Mouse (Mus musculus) C2C12 (cell line): ENCODE results near the gene Pter. TPM values are rescaled to one million over a fixed set of nuclear protein-coding genes. Genes with fewer than 3 reads are reported as not detected.

Source experiments
- H3K27me3 ChIP-seq: one replicate; pipeline ENCODE4 v1.6.1; 2011; ENCODE audit not compliant: control insufficient read depth, insufficient read depth, insufficient read length
- H3K36me3 ChIP-seq: one replicate; pipeline ENCODE4 v1.6.1; 2011; ENCODE audit not compliant: control insufficient read depth, insufficient read depth
- H3K4me3 ChIP-seq: one replicate; pipeline ENCODE4 v1.5.1; 2011; ENCODE audit warnings: mild to moderate bottlenecking, control low read depth; ENCODE audit not compliant: poor library complexity, insufficient read depth, severe bottlenecking
- H3K79me2 ChIP-seq: one replicate; pipeline ENCODE4 v1.6.1; 2011; ENCODE audit not compliant: control insufficient read depth, insufficient read depth
- H3K79me3 ChIP-seq: one replicate; pipeline ENCODE4 v1.6.1; 2011; ENCODE audit warnings: low read depth, control low read depth
- H3ac ChIP-seq: one replicate; pipeline ENCODE3; 2011; ENCODE audit warnings: low read depth; ENCODE audit not compliant: control insufficient read depth, insufficient read length
- CEBPB ChIP-seq: IDR thresholded peaks from one replicate; pipeline ENCODE4 v1.6.1; 2011; ENCODE audit warnings: low read depth, mild to moderate bottlenecking, control low read depth, moderate library complexity
- CTCF ChIP-seq: IDR thresholded peaks from one replicate; pipeline ENCODE4 v1.5.1; 2011; ENCODE audit not compliant: control insufficient read depth, insufficient read depth, insufficient read length
- FOSL1 ChIP-seq: IDR thresholded peaks from one replicate; pipeline ENCODE4 v1.8.0; 2011; ENCODE audit warnings: mild to moderate bottlenecking, low read length; ENCODE audit not compliant: poor library complexity, insufficient read depth, severe bottlenecking
- MAX ChIP-seq: IDR thresholded peaks from one replicate; pipeline ENCODE4 v1.6.1; 2011; ENCODE audit warnings: mild to moderate bottlenecking, control low read depth
- MYOD1 ChIP-seq: IDR thresholded peaks from one replicate; pipeline ENCODE4 v1.6.1; 2011; ENCODE audit warnings: low read depth; ENCODE audit not compliant: control insufficient read depth, insufficient read length
- MYOG ChIP-seq: IDR thresholded peaks from one replicate; pipeline ENCODE4 v1.6.1; 2011; ENCODE audit not compliant: control insufficient read depth, insufficient read length; ENCODE audit errors: extremely low read depth
- USF1 ChIP-seq: IDR thresholded peaks from one replicate; pipeline ENCODE4 v1.6.1; 2011; ENCODE audit warnings: low read depth, mild to moderate bottlenecking, control low read depth, moderate library complexity
- polyA plus RNA-seq: library from polyadenylated mRNA; unstranded; fragments of >200 nt; fragmentation: generic; extraction: Trizol; gene quantifications from one replicate; pipeline ENCODE4 v1.2.1, GENCODE M21; 2012; ENCODE audit warnings: missing spikeins

Pter gene
- polyA plus RNA-seq, 1 experiment = 2.7 TPM

DNA sequence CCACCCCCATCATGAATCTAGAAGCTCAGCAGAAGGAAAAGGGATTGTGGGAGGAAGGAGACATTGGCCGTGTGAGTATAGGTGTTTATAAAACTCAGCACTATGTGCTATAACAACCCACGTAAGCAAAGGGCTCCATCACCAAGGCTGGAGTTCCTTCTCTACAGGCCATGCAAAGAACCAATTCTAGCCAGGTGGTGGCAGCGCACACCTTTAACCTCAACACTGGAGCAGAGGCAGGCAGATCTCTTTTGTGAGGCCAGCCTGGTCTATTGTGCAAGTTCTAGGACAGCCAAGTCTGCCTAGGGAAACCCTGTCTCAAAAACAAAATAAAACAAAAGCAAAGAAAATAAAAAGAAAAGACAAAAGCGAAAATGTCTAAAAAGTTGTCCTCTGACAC is 115.9 kb downstream of the Pter start:
- TF ChIP-seq MAX (no peak), CEBPB (no peak), CTCF (no peak), MYOD1 (no peak), MYOG (no peak), FOSL1 (no peak), USF1 (no peak)
- Histone ChIP-seq H3ac (no peak overlapping the region), H3K79me2 (no peaks in the 10 kb centered on the region), H3K79me3 (no peaks in the 10 kb centered on the region), H3K36me3 (no peaks in the 10 kb centered on the region), H3K27me3 (peaks cover 4% of the 10 kb centered on the region), H3K4me3 (no peak overlapping the region)

DNA sequence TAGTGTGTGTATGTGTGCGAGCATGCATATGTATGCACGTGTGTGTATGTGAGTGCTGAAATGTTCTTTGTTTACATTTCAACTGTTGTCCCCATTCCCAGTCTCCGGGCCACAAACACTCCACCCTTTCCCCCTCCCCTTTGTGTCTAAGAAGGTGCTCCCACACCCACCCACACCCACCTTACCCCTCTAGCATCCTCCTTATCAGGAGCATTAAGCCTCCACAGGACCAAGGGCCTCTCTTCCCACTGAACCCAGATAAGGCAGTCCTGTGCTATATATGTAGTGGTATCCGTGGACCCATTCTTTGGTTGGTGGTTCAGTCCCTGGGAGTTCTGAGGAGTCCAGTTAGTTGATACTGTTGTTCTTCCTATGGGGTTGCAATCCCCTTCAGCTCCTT is 120.7 kb downstream of the Pter start:
- TF ChIP-seq MYOD1 = no peak
- no peak for TF ChIP-seq USF1
- no peak for TF ChIP-seq FOSL1
- TF ChIP-seq MAX = no peak
- no peak for TF ChIP-seq CEBPB
- no peak for TF ChIP-seq CTCF
- TF ChIP-seq MYOG = no peak
- Histone ChIP-seq H3K27me3 (no peaks in the 10 kb centered on the region), H3K36me3 (no peaks in the 10 kb centered on the region), H3K79me3 (no peaks in the 10 kb centered on the region), H3K4me3 (no peak overlapping the region), H3ac (no peak overlapping the region), H3K79me2 (no peaks in the 10 kb centered on the region)

DNA sequence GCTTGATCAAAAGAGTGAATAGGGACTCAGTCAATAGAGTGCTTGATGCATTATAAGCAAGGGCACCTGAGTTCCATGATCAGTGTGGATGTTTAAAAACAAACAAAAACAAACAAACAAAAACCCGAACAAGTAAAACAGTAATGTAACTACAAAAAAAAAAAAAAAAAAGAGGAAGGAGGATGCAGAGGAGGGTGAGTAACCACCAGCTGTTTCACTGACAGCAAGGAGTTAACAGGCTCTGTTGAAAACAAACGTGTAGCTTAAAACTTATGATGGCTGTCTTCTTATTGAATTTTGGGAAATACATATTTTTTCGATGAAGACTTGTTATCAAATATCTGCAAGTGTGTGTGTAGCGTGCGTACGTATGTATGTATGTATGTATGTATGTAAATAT is 124.8 kb downstream of the Pter start:
- TF ChIP-seq MAX (no peak), CEBPB (no peak), FOSL1 (no peak), MYOD1 (no peak), USF1 (no peak), CTCF (no peak), MYOG (no peak)
- Histone ChIP-seq H3K79me2 (no peaks in the 10 kb centered on the region), H3ac (no peak overlapping the region), H3K79me3 (no peaks in the 10 kb centered on the region), H3K4me3 (no peak overlapping the region), H3K36me3 (no peaks in the 10 kb centered on the region), H3K27me3 (no peaks in the 10 kb centered on the region)

Other genes with a start within 250 kb of the Pter start
- not detected for gene C1ql3, start 87.8 kb downstream of the Pter start, polyA plus RNA-seq